Mouse (Mus musculus): Measurements from ENCODE around the gene Dclk1.

The Dclk1 gene

GRCm38 (mm10) chr3:55495231-55495630 is 253.1 kb downstream of the Dclk1 start:
- DNase-seq (ENCODE audit: extremely low read depth, low read depth): no peak

GRCm38 (mm10) chr3:55495866-55496265 is 253.7 kb downstream of the Dclk1 start:
- no peak for DNase-seq (ENCODE audit: extremely low read depth, low read depth)

- no peak for DNase-seq (ENCODE audit: extremely low read depth, low read depth)
These were observed 254.3 kb downstream of the Dclk1 start for GRCm38 (mm10) chr3:55496462-55496941.

GRCm38 (mm10) chr3:55499298-55499697 is 257.1 kb downstream of the Dclk1 start:
- no peak for DNase-seq (ENCODE audit: extremely low read depth, low read depth)

GRCm38 (mm10) chr3:55510198-55510597 is 268.0 kb downstream of the Dclk1 start:
- DNase-seq (ENCODE audit: extremely low read depth, low read depth): no peak

- DNase-seq (ENCODE audit: extremely low read depth, low read depth): no peak
These were observed 269.5 kb downstream of the Dclk1 start for GRCm38 (mm10) chr3:55511658-55512057.

GRCm38 (mm10) chr3:55515966-55516365 is 273.8 kb downstream of the Dclk1 start:
- no peak for DNase-seq (ENCODE audit: extremely low read depth, low read depth)

- no peak for DNase-seq (ENCODE audit: extremely low read depth, low read depth)
These were observed 275.4 kb downstream of the Dclk1 start for GRCm38 (mm10) chr3:55517454-55518014.

GRCm38 (mm10) chr3:55520240-55521180 is 278.3 kb downstream of the Dclk1 start:
- DNase-seq (ENCODE audit: extremely low read depth, low read depth): no peak

GRCm38 (mm10) chr3:55521776-55522175 is 279.6 kb downstream of the Dclk1 start:
- DNase-seq (ENCODE audit: extremely low read depth, low read depth): no peak

- no peak for DNase-seq (ENCODE audit: extremely low read depth, low read depth)
These were observed 281.1 kb downstream of the Dclk1 start for GRCm38 (mm10) chr3:55523224-55523623.

- DNase-seq (ENCODE audit: extremely low read depth, low read depth): no peak
These were observed 281.7 kb downstream of the Dclk1 start for GRCm38 (mm10) chr3:55523735-55524477.

- no peak for DNase-seq (ENCODE audit: extremely low read depth, low read depth)
These were observed 282.5 kb downstream of the Dclk1 start for GRCm38 (mm10) chr3:55524491-55525195.

- no peak for DNase-seq (ENCODE audit: extremely low read depth, low read depth)
These were observed 284.3 kb downstream of the Dclk1 start for GRCm38 (mm10) chr3:55526470-55526869.

GRCm38 (mm10) chr3:55527566-55527965 is 285.4 kb downstream of the Dclk1 start:
- no peak for DNase-seq (ENCODE audit: extremely low read depth, low read depth)

GRCm38 (mm10) chr3:55528012-55528411 is 285.8 kb downstream of the Dclk1 start:
- DNase-seq (ENCODE audit: extremely low read depth, low read depth): no peak

GRCm38 (mm10) chr3:55529414-55529813 is 287.2 kb downstream of the Dclk1 start:
- DNase-seq (ENCODE audit: extremely low read depth, low read depth): no peak

- no peak for DNase-seq (ENCODE audit: extremely low read depth, low read depth)
These were observed 289.3 kb downstream of the Dclk1 start for GRCm38 (mm10) chr3:55531204-55532044.

- DNase-seq (ENCODE audit: extremely low read depth, low read depth): no peak
These were observed 290.2 kb downstream of the Dclk1 start for GRCm38 (mm10) chr3:55532175-55532973.

All from MEL-GATA-1-ER (cell line).